Mouse (Mus musculus) thymus, adult 2 months (tissue): Measurements from ENCODE around the gene Esrrb.

ENCODE experiments used
- CTCF ChIP-seq: fragments of 200-500 bp; IDR thresholded peaks from 2 replicates; pipeline ENCODE4 v1.5.1; 2012; ENCODE audit warnings: mild to moderate bottlenecking, control low read depth, low read length, moderate library complexity, borderline replicate concordance; ENCODE audit not compliant: control insufficient read depth, poor library complexity, insufficient read depth; ENCODE audit errors: extremely low read depth
- POLR2A ChIP-seq: fragments of 200-500 bp; IDR thresholded peaks from 2 replicates; pipeline ENCODE4 v1.6.1; 2012; ENCODE audit warnings: mild to moderate bottlenecking, low read length, control low read depth, moderate library complexity; ENCODE audit not compliant: control insufficient read depth, poor library complexity, insufficient read depth; ENCODE audit errors: extremely low read depth

GRCm38 (mm10) chr12:86562705-86563104, 201.8 kb downstream of the Esrrb start:
- TF ChIP-seq POLR2A = no peak
- no peak for TF ChIP-seq CTCF
